Mouse (Mus musculus): ENCODE measurements around the gene Ist1.

Gene Ist1

DNA sequence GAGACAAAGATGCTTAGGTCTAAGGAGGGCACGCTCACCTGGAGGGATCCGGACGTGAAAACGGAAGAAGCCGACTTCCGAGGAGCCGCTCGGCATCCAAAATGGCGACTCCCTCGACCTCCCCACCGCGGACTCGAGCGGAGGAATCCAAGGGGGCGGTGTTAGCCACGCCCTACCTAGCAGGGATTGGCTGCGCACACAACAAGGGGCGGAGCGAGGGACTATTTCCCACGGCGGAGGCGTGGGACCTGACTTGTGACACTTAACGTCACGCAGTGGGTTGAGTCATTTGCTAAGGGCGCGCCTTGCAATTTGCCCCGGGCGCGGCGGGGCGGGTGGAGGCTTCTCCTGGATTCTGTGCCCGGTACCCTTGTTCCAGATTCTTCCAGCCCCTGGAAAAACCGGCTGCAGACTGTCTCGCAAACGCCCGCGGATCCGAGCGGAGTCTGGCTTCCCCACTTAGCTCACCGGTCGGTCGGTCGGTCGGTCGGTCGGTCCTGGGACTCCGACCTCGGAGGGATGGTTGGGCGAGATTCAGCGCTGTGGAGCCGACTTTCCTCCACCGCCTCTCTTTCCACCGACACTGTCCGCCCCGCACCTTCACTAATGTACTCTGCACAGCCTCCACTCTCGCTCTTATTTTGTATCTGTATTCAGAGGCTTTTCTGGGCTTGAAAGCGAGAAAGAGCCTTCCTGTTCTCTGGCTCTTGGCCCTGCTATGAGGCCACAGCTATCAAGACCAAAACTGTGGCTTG, at the start of gene Ist1:
Ist1 (minus strand) TSS at position 115 of the 755 bp plus-strand sequence.
- peak; percentile 100 for DNase-seq (ENCODE audit: low read depth, low spot score)

- no peak for DNase-seq (ENCODE audit: low read depth, low spot score)
Measured at GRCm38 (mm10) chr8:109738049-109738380, 45.0 kb upstream of the Ist1 start.

DNA sequence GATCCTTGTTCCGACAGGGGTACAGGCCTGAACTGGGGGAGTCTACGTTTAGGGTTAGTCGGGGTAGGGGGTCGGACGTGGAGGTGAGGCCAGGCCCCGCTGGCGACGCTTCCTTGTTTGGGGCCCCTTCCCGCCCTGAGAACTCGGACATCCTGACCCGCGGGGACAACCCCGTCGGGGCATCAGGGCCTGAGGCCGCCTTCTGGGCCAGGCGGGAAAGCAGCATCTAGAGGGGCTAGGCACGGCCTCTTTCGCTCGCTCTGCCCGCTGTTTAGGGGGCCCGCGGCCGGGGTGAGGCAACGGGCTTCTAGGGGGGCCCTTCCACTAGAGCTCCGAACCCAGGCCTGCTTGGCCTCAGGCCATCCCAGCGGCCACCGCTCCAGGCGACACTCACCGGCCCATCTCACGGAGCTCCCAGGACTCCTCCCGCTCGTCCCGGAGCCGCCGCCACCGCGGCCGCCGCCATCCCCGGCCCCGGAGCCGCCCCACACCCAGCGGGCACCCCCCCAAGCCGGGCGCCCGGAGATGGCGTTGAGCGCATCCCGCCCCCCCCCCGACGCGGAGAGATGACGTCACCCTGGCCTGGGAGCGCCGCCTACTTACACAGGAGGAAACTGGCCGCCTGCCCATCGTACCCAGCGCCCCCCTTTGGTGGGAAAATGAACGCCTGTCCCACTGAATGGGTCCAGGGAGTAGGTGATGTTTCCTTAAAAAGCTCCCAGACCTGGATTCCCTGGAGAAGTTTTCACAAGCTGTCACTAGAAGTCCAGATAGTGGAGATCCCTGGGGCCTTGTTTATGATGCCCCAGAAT, 44.4 kb upstream of the Ist1 start, which contains the start of gene Atxn1l:
Atxn1l (minus strand) TSS at position 503 of the 812 bp plus-strand sequence.
- peak; percentile 94 for DNase-seq (ENCODE audit: low read depth, low spot score)

- no peak for DNase-seq (ENCODE audit: low read depth, low spot score)
Measured at GRCm38 (mm10) chr8:109736819-109737218, 43.8 kb upstream of the Ist1 start.

- no peak for DNase-seq (ENCODE audit: low read depth, low spot score)
Measured at GRCm38 (mm10) chr8:109734018-109734417, 41.0 kb upstream of the Ist1 start.

- no peak for DNase-seq (ENCODE audit: low read depth, low spot score)
Measured at GRCm38 (mm10) chr8:109731012-109731411, 38.0 kb upstream of the Ist1 start.

DNA sequence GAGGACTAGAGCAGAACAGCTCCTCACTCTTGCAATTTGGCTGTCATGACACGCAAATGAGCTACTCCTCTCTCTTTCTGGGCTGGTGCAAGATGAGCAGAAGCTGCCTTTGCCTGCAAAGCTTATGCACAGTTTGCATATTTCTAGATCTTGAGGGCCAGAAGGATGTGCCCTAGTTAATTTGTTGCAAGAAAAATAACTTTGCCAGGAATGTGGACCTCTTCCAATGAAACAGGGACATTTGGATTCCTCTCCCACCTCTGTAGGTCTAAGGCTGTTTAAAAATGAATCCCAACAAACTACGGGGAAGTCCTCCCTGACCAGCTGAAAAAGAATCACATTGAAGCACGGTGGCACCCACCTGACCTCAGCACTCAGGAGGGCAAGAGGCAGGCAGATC, 32.0 kb upstream of the Ist1 start:
- no peak for DNase-seq (ENCODE audit: low read depth, low spot score)

DNA sequence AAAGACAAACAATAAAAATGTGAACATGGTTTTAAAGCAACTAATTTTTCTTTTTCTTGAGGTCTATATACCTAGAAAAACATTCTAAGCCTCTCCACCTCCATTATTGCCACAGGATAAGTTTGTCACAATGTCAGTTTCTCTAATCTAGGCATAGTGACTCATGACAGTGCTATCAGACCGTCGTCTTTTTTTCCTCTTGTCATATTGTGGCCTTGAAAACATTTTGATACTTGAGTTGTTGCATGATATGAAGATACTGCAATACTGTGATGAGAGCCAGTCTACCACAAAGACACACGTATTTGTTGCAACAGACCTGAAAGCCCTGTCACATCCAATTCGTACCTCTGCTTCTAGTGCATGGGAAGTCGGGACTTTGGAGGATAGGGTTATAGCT, 21.9 kb upstream of the Ist1 start:
- DNase-seq (ENCODE audit: low read depth, low spot score) = no peak

DNA sequence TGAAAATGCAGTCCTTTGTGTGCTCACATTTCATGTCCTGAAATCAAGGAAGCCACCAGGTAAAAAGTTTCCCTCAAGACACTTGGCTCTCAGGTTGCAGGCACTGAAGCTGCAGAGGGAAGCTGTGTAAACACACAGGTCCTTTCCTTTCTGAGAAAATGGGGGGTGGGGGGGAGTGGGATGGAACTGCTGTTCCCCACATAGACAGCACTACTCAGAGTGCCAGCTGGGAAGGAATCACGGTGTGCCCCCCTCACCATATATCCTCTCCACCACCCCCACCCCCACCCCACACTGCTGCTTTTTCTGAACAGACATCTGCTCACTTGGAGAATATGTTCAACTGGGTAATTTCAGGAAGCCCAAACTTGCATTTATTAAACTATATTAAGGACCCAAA, 19.5 kb upstream of the Ist1 start:
- DNase-seq (ENCODE audit: low read depth, low spot score) = no peak

DNA sequence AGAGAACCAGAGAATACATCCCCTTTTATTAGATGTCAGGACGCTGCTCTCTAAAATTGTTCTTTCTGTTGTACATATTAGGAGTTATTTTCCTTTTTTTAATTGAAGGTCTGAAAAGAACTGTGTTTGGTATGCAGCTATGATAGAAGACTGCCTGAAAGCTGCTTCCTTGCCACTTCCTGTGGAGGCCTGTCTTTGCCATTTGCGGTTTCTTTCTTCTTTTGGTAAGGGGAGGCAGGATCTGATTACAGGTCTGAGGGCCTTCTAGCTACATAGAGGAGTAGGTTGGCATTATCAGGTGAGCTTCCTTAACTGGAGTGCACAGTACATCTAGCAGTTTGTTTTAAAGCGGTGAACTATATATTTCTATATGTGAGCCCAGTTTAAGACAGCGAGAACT, 14.9 kb upstream of the Ist1 start:
- DNase-seq (ENCODE audit: low read depth, low spot score) = peak; percentile 71

DNA sequence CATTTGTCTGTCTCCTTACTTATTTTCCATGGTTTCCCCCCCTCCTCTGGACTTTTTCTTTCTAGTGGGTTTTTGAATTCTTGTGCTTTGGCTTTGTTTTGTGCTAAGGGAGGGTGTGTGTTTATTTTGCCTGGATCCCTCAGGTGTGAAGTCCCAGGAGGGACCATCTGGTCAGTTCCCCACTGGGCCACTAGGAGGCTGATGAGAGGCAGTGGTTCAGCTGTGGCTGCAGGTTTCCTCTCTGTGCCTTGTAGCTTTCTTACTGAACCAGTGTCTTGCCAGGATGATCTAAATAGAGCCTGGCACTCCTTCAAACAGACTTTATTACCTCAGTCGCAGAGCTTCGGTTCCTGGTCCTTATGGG, 13.8 kb upstream of the Ist1 start:
- DNase-seq (ENCODE audit: low read depth, low spot score) = peak; percentile 89

GRCm38 (mm10) chr8:109706076-109706873, 13.2 kb upstream of the Ist1 start:
- DNase-seq (ENCODE audit: low read depth, low spot score) = peak; percentile 35

DNA sequence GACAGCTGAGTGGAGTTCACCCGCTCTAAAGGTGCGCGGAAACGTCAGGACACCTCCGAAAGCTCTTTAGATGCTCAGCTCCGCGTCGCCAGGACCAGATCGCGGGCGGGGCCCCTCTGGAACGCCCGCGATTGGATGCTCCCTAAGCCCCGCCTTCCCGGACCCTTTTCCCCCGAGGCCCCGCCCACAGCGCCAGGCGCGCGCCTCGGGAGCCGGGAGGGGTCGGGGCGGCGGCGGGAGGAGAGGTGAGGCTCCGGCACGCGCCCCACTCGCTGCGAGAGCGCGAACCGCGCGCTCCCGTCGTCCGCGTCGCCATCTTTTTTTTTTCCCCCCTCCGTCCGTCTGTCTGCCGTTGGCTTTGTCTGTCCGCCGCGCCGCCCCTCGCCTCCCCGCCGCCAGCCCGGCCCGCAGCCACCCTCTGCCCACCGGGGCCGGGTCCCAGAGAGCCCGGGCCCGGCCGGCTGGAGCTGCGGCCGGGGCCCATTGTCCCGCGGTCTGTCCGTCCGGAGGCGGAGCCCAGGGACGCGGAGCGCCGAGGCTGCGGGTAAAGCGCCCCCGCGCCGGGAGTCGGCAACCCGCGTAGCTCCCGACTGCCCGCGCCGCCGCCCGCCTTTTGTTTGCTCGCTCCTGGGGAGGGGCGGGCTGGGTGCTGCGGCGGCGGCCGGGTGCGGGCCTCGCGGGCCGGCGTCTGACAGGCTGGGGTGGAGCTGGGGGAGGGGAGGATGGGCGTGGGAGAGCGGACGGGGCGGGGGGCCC, 12.4 kb upstream of the Ist1 start, which contains the start of gene Zfp821:
Zfp821 (plus strand) TSS at position 227 of the 756 bp plus-strand sequence.
- peak; percentile 91 for DNase-seq (ENCODE audit: low read depth, low spot score)

DNA sequence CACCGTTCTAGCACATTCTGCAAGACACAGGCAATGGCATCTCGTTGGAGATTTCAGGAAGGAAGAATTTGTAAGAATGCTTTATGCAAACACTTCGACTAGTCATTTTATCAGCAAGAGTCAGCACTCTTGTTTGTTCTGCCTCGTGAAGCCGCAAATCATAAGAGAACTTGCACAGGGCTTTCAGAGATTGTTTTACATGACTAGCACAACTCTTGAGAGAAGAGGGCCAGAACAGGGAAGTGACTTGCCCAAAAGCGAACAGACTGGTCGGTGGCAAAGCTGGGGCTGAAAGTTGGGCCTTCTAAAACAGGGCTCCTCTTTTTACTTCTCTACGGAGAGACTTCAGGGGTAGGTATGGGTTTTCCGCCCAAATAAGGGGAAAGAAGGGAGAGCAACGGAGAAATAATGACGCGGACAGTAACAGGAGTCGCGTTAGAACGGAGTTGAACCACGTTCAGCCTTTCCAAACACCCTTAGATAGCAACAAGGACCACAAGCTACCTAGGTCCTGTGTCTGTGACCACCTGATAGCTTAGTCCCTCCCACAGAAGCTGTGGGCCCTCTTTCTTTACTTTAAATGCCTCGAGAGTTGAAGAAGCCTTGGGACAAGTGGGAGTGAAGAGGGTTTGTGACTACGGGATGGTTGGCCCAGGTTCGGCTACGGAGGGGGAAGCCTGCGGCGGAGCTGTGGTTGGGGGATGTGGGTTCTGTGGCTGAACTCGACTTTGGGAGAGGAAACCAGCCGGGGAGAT, 11.7 kb upstream of the Ist1 start:
- DNase-seq (ENCODE audit: low read depth, low spot score) = no peak

DNA sequence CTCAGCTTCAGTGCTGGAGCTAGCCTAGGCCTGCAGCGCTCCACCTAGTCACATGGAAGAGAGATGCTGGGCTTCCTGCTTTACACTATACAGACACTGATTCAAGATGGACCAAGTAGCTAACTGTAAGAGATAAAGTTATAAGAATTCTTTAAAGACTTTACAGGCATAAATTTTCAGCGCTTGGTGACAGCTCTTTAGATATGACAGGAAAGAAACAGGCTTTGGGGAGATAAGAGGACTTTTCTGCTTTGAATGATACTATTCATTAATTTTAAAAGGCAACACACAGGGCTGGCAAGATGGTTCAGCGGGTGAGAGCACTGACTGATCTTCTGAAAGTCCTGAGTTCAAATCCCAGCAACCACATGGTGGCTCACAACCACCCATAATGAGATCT, 5.4 kb upstream of the Ist1 start:
- no peak for DNase-seq (ENCODE audit: low read depth, low spot score)

DNA sequence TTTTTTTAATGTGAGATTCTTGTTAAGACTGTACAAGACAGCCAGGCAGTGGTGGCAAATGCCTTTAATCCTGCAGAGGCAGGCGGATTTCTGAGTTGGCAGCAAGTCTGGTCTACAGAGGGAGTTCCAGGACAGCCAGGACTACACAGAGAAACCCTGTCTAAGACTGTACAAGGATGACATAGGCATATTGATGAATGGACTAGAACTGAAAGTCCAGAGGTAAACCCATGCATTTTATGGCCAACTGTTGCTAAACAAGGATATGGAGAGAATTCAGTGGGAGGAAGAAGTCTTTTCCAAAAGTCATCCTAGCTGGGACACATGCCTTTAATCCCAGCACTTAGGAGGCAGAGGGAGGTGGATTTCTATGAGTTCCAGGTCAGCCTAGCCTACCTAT, 4.7 kb upstream of the Ist1 start:
- DNase-seq (ENCODE audit: low read depth, low spot score) = no peak

GRCm38 (mm10) chr8:109694154-109694553, 1.1 kb upstream of the Ist1 start:
- DNase-seq (ENCODE audit: low read depth, low spot score) = peak; percentile 10

DNA sequence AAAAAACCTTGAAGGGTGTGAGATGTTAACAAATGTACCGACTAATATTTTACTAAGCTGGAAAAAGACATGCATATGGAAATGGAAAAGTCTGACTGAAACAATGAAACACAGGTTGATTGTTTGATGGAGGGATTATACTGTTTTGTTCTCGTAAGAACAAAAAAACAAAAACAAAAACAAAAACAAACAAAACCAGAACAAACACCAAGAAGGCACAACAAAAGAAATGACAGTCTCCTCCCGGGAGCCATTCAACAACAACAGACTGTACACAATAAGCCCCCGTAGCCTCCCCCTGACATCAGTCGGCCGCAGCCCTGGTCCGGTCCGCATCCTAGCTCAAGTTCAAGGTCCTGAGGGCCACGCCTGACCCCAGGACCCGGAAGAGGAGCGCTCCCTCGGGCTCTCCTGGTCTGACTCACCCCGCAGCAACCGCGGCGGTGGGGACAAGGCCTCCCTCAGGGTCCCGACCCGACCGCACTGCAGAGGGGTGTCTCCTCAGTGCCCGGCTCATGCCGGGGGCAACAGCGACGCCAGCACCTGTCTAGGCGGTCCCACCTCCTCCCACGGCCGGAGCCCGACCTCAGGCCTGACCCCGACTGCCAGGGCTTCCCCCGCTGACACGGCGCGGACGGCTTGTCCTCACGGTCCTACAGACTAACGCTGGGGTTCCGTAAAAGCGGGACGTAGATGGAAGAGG, 466 bp downstream of the Ist1 start:
- no peak for DNase-seq (ENCODE audit: low read depth, low spot score)

- DNase-seq (ENCODE audit: low read depth, low spot score) = peak; percentile 68
Measured at GRCm38 (mm10) chr8:109691769-109692168, 1.3 kb downstream of the Ist1 start.

- no peak for DNase-seq (ENCODE audit: low read depth, low spot score)
Measured at GRCm38 (mm10) chr8:109687248-109687647, 5.8 kb downstream of the Ist1 start.

Measured in CD4-positive, CD25-positive, alpha-beta regulatory T cell, adult 2 months (primary cell).